Mouse (Mus musculus): ENCODE measurements at regions not wholly inside any gene's neighbourhood (a gene's known extent, or its start where the extent isn't known, plus 50 kb on each side); places are given as distances from the start of the nearest gene placed in this dataset.
A peak's percentile ranks its signal among the peaks of the same experiment; 100 is the strongest.

DNA sequence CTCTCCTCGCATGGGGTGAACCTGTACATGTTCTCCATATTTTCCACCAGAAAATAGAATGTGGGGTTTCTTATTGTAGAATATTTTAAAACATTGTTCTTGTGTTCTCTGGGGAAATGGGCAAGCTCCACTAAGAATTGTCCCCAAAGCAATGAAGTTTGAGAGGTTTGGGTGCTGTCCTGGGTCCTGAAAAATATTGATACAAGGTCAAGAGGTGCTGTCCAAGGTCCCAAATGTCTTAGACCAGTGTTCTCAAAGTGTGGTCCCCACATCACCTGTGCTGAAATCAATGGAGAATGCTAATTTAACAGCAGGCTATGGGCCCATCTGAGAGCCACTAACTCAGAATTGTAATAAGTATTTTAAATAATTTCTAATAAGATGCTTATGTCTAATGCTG is 204.2 kb upstream of the Pkdcc start:
- no peak for TF ChIP-seq POLR2A (IDR thresholded peaks at IDR 0.05; ENCODE audit: low read depth, low read length)
- TF ChIP-seq CTCF (conservative IDR thresholded peaks at IDR 0.05; ENCODE audit: insufficient read depth, insufficient read length, low read depth, low read length): no peak
- H3K4me3 ChIP-seq (ENCODE audit: insufficient read depth, low read depth, low read length): no peak overlapping the region
- DNase-seq: no peak
- H3K36me3 ChIP-seq (ENCODE audit: control insufficient read depth, insufficient read depth, low read length): no peaks in the 10 kb centered on the region
- WGBS: 90% methylated on average over 1 of the region's 1 CpGs
- H3K4me1 ChIP-seq (ENCODE audit: control insufficient read depth, insufficient read depth, low read length): no peaks in the 10 kb centered on the region
- H3K27me3 ChIP-seq (replicated peaks; ENCODE audit: control insufficient read depth, insufficient read depth, low read length): no peaks in the 10 kb centered on the region
- no peak overlapping the region for H3K27ac ChIP-seq (ENCODE audit: insufficient read depth, low read depth, low read length)

GRCm38 (mm10) chr17:83015656-83016055 is 199.4 kb upstream of the Pkdcc start:
- no peak overlapping the region for H3K4me3 ChIP-seq (ENCODE audit: insufficient read depth, low read depth, low read length)
- H3K4me1 ChIP-seq (ENCODE audit: control insufficient read depth, insufficient read depth, low read length): peaks cover 6% of the 10 kb centered on the region
- no peak overlapping the region for H3K27ac ChIP-seq (ENCODE audit: insufficient read depth, low read depth, low read length)
- no peak for TF ChIP-seq CTCF (conservative IDR thresholded peaks at IDR 0.05; ENCODE audit: insufficient read depth, insufficient read length, low read depth, low read length)
- TF ChIP-seq POLR2A (IDR thresholded peaks at IDR 0.05; ENCODE audit: low read depth, low read length): no peak
- DNase-seq: peak; percentile 69
- WGBS: 21% methylated on average over 2 of the region's 2 CpGs
- no peaks in the 10 kb centered on the region for H3K27me3 ChIP-seq (replicated peaks; ENCODE audit: control insufficient read depth, insufficient read depth, low read length)
- no peaks in the 10 kb centered on the region for H3K36me3 ChIP-seq (ENCODE audit: control insufficient read depth, insufficient read depth, low read length)

DNA sequence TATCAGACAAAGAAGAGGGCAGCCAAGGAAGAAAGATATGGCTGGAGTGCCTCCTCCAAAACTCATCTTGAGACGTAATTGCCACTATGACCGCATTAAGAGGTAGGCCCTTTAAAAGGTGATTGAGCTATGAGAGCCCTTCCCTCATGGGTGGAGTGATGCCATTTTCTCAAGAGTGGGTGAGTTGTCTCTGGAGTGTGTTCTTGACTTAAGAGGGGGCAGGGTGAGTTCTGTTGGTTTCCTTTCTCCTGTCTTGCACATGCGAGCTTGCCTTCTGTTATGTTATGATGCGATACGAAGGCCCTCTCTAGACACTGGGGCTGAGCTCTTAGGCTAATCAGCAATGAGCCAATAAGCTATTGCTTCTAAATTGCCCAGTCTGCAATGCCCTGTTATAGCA is 198.2 kb upstream of the Pkdcc start:
- Histone ChIP-seq H3K4me3 (ENCODE audit: insufficient read depth, low read depth, low read length) (no peak overlapping the region), H3K27ac (ENCODE audit: insufficient read depth, low read depth, low read length) (no peak overlapping the region), H3K36me3 (ENCODE audit: control insufficient read depth, insufficient read depth, low read length) (no peaks in the 10 kb centered on the region), H3K4me1 (ENCODE audit: control insufficient read depth, insufficient read depth, low read length) (peaks cover 6% of the 10 kb centered on the region), H3K27me3 (replicated peaks; ENCODE audit: control insufficient read depth, insufficient read depth, low read length) (no peaks in the 10 kb centered on the region)
- no peak for DNase-seq
- TF ChIP-seq POLR2A (IDR thresholded peaks at IDR 0.05; ENCODE audit: low read depth, low read length) (no peak), CTCF (conservative IDR thresholded peaks at IDR 0.05; ENCODE audit: insufficient read depth, insufficient read length, low read depth, low read length) (no peak)
- WGBS: 98% methylated on average over 5 of the region's 5 CpGs

DNA sequence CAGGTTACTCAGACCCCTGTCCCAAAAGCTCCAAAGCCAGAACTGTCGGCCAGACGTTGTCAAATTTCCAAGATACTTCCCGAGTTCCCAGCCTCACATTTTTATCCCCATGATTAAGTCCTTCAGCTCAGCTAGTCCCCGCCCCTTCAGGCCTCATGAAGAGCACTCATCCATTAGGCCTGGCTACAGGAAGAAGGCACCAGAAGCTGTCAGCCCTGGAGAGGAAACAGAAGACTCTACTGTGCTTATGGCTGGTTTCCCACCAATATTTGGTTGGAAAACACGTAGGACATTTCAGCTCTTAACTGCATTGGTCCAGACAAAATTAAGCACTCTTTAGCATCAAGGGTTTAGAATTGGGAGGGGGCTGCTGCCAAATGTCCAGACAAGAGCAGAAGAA is 195.8 kb upstream of the Pkdcc start:
- H3K27me3 ChIP-seq (replicated peaks; ENCODE audit: control insufficient read depth, insufficient read depth, low read length): no peaks in the 10 kb centered on the region
- H3K27ac ChIP-seq (ENCODE audit: insufficient read depth, low read depth, low read length): no peak overlapping the region
- no peak for DNase-seq
- 78% methylated on average over 5 of the region's 5 CpGs for WGBS
- no peak overlapping the region for H3K4me3 ChIP-seq (ENCODE audit: insufficient read depth, low read depth, low read length)
- no peak for TF ChIP-seq CTCF (conservative IDR thresholded peaks at IDR 0.05; ENCODE audit: insufficient read depth, insufficient read length, low read depth, low read length)
- no peak for TF ChIP-seq POLR2A (IDR thresholded peaks at IDR 0.05; ENCODE audit: low read depth, low read length)
- H3K4me1 ChIP-seq (ENCODE audit: control insufficient read depth, insufficient read depth, low read length): peaks cover 6% of the 10 kb centered on the region
- H3K36me3 ChIP-seq (ENCODE audit: control insufficient read depth, insufficient read depth, low read length): no peaks in the 10 kb centered on the region

GRCm38 (mm10) chr17:83020576-83020975 is 194.5 kb upstream of the Pkdcc start:
- no peaks in the 10 kb centered on the region for H3K36me3 ChIP-seq (ENCODE audit: control insufficient read depth, insufficient read depth, low read length)
- WGBS: 20% methylated on average over 10 of the region's 10 CpGs
- no peaks in the 10 kb centered on the region for H3K27me3 ChIP-seq (replicated peaks; ENCODE audit: control insufficient read depth, insufficient read depth, low read length)
- H3K27ac ChIP-seq (ENCODE audit: insufficient read depth, low read depth, low read length): no peak overlapping the region
- peaks cover 6% of the 10 kb centered on the region for H3K4me1 ChIP-seq (ENCODE audit: control insufficient read depth, insufficient read depth, low read length)
- DNase-seq: peak; percentile 96
- TF ChIP-seq CTCF (conservative IDR thresholded peaks at IDR 0.05; ENCODE audit: insufficient read depth, insufficient read length, low read depth, low read length) (no peak), POLR2A (IDR thresholded peaks at IDR 0.05; ENCODE audit: low read depth, low read length) (no peak)
- no peak overlapping the region for H3K4me3 ChIP-seq (ENCODE audit: insufficient read depth, low read depth, low read length)

GRCm38 (mm10) chr17:83025340-83025816 is 189.7 kb upstream of the Pkdcc start:
- WGBS: 10% methylated on average over 5 of the region's 5 CpGs
- peak; percentile 81 for DNase-seq
- no peaks in the 10 kb centered on the region for H3K27me3 ChIP-seq (replicated peaks; ENCODE audit: control insufficient read depth, insufficient read depth, low read length)
- no peaks in the 10 kb centered on the region for H3K36me3 ChIP-seq (ENCODE audit: control insufficient read depth, insufficient read depth, low read length)
- TF ChIP-seq POLR2A (IDR thresholded peaks at IDR 0.05; ENCODE audit: low read depth, low read length): no peak
- peak; percentile 84 for TF ChIP-seq CTCF (conservative IDR thresholded peaks at IDR 0.05; ENCODE audit: insufficient read depth, insufficient read length, low read depth, low read length)
- H3K4me1 ChIP-seq (ENCODE audit: control insufficient read depth, insufficient read depth, low read length): peaks cover under 1% of the 10 kb centered on the region; the same call in 1 of the 2 replicates
- no peak overlapping the region for H3K27ac ChIP-seq (ENCODE audit: insufficient read depth, low read depth, low read length)
- H3K4me3 ChIP-seq (ENCODE audit: insufficient read depth, low read depth, low read length): no peak overlapping the region

DNA sequence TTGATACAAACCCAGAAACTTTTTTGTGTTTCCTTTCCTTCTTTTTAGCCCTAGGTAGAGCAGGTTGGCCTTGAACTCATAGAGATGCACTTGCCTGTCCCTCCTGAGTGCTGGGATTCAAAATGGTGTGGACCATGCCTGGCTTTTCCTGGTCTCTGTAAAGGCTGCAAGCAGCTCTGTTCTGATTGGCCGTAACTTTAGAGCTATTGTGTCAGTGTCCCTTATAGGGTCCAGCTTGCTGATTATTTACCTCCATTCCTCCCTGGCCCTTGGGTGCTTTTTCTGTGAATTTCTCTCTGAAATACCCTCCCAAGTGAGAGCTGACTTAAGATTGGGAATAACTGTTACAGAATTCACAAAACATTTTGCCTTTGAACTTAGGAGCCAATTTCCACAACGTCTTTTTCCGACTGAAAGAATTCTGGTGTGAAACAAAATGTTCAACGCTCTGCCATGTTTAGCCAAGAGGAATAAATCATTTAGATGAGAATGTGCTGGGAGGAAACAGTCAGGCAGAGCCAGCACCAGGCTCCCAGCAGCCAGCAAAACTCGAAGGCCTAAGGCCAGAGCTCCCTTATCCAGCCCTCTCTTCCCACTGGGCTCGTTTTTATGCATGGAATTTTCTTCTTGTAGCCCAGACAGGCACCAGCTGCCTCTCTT is 180.0 kb upstream of the Pkdcc start:
- 31% methylated on average over 6 of the region's 6 CpGs for WGBS
- DNase-seq: peak; percentile 54
- H3K27me3 ChIP-seq (replicated peaks; ENCODE audit: control insufficient read depth, insufficient read depth, low read length): no peaks in the 10 kb centered on the region; the same call in 1 of the 2 replicates
- H3K27ac ChIP-seq (ENCODE audit: insufficient read depth, low read depth, low read length): peak overlapping the region; percentile 63; the same call in 1 of the 2 replicates
- H3K36me3 ChIP-seq (ENCODE audit: control insufficient read depth, insufficient read depth, low read length): no peaks in the 10 kb centered on the region
- no peak overlapping the region for H3K4me3 ChIP-seq (ENCODE audit: insufficient read depth, low read depth, low read length)
- TF ChIP-seq CTCF (conservative IDR thresholded peaks at IDR 0.05; ENCODE audit: insufficient read depth, insufficient read length, low read depth, low read length) (no peak), POLR2A (IDR thresholded peaks at IDR 0.05; ENCODE audit: low read depth, low read length) (no peak)
- no peaks in the 10 kb centered on the region for H3K4me1 ChIP-seq (ENCODE audit: control insufficient read depth, insufficient read depth, low read length)

Measured in kidney, adult 2 months (tissue).